Mouse (Mus musculus) CH12.LX (cell line): Measurements from ENCODE around the gene Arel1. TPM values are rescaled to one million over a fixed set of nuclear protein-coding genes. Genes with fewer than 3 reads are reported as not detected.

ENCODE experiments used
- DNase-seq: peaks from one replicate; pipeline ENCODE4 v3.0.0-alpha.2; 2013; ENCODE audit errors: extremely low read depth
- H3K27ac ChIP-seq: 2 replicates; pipeline ENCODE4 v1.5.1; 2012; ENCODE audit warnings: low read depth, mild to moderate bottlenecking, control low read depth, moderate library complexity; ENCODE audit not compliant: insufficient read depth
- H3K27me3 ChIP-seq: replicated peaks from 2 replicates; pipeline ENCODE3; 2012; ENCODE audit warnings: inconsistent platforms
- H3K36me3 ChIP-seq, 2 experiments: replicated peaks in 1 of 2; 2 replicates each; pipeline versions ENCODE3 to v1.6.1; 2012; ENCODE audit warnings: inconsistent platforms in 1 of 2, low read length in 1 of 2, mild to moderate bottlenecking in 1 of 2, mixed read lengths in 1 of 2, moderate library complexity in 1 of 2; ENCODE audit not compliant: control insufficient read depth in 1 of 2, insufficient read depth in 1 of 2
- H3K4me1 ChIP-seq, 2 experiments: 2 replicates each; pipeline ENCODE4 v1.6.1; 2012; ENCODE audit warnings: inconsistent platforms in 1 of 2, moderate library complexity in 1 of 2; ENCODE audit not compliant: insufficient read depth in 2 of 2, control insufficient read depth in 1 of 2
- H3K4me2 ChIP-seq: 2 replicates; pipeline ENCODE4 v1.6.1; 2012; ENCODE audit warnings: low read depth, mild to moderate bottlenecking, control low read depth; ENCODE audit not compliant: poor library complexity, insufficient read depth, severe bottlenecking
- H3K4me3 ChIP-seq, 3 experiments: fragments of 150-350 bp in 1 of 3; sonication (generic) in 1 of 3; replicated peaks in 1 of 3; 2 replicates each; pipeline versions ENCODE3 to v1.5.1; 2011 to 2012; ENCODE audit warnings: low read depth in 2 of 3, low read length in 2 of 3, mild to moderate bottlenecking in 2 of 3, moderate library complexity in 2 of 3, control low read depth in 1 of 3, improper control_type of control experiment in 1 of 3, inconsistent platforms in 1 of 3, mixed read lengths in 1 of 3; ENCODE audit not compliant: poor library complexity in 1 of 3
- H3K79me2 ChIP-seq: replicated peaks from 2 replicates; pipeline ENCODE4 v1.6.1; 2012; ENCODE audit warnings: mild to moderate bottlenecking, moderate library complexity; ENCODE audit not compliant: control insufficient read depth, poor library complexity, insufficient read depth, severe bottlenecking; ENCODE audit errors: extremely low read depth
- H3K9ac ChIP-seq: 2 replicates; pipeline ENCODE4 v1.6.1; 2012; ENCODE audit warnings: low read depth, mild to moderate bottlenecking, control low read depth, moderate library complexity; ENCODE audit not compliant: insufficient read depth
- H3K9me3 ChIP-seq: replicated peaks from 2 replicates; pipeline ENCODE3; 2012; ENCODE audit warnings: low read length, inconsistent platforms, mixed read lengths
- BHLHE40 ChIP-seq: IDR thresholded peaks from 2 replicates; pipeline ENCODE4 v1.6.1; 2011; ENCODE audit warnings: mild to moderate bottlenecking, low read depth, low read length, improper control_type of control experiment
- CHD1 ChIP-seq: IDR thresholded peaks from 2 replicates; pipeline ENCODE4 v1.6.1; 2012; ENCODE audit warnings: low read depth, low read length, improper control_type of control experiment, inconsistent platforms
- CHD2 ChIP-seq: IDR thresholded peaks from 2 replicates; pipeline ENCODE4 v1.6.1; 2011; ENCODE audit warnings: low read length, improper control_type of control experiment
- CTCF ChIP-seq, 2 experiments: IDR thresholded peaks in 1 of 2; conservative IDR thresholded peaks in 1 of 2; 2 replicates each; pipeline ENCODE4 v1.5.1; 2011 to 2012; ENCODE audit warnings: low read depth in 2 of 2, low read length in 2 of 2, improper control_type of control experiment in 1 of 2, inconsistent platforms in 1 of 2, mild to moderate bottlenecking in 1 of 2, moderate library complexity in 1 of 2
- ELF1 ChIP-seq: IDR thresholded peaks from 2 replicates; pipeline ENCODE4 v1.6.1; 2014; ENCODE audit warnings: low read depth, mild to moderate bottlenecking, inconsistent platforms, low read length, improper control_type of control experiment
- EP300 ChIP-seq: IDR thresholded peaks from 2 replicates; pipeline ENCODE4 v1.6.1; 2011; ENCODE audit warnings: low read length, improper control_type of control experiment
- ETS1 ChIP-seq: conservative IDR thresholded peaks from 2 replicates; pipeline ENCODE4 v1.6.1; 2012; ENCODE audit warnings: low read depth, mild to moderate bottlenecking, inconsistent platforms, low read length, improper control_type of control experiment, moderate library complexity
- GABPA ChIP-seq: IDR thresholded peaks from 2 replicates; pipeline ENCODE4 v1.6.1; 2012; ENCODE audit warnings: low read depth, low read length, improper control_type of control experiment, inconsistent platforms; ENCODE audit not compliant: insufficient replicate concordance
- HCFC1 ChIP-seq: IDR thresholded peaks from 2 replicates; pipeline ENCODE4 v1.6.1; 2012; ENCODE audit warnings: low read depth, mild to moderate bottlenecking, inconsistent platforms, low read length, improper control_type of control experiment
- IRF4 ChIP-seq: IDR thresholded peaks from 2 replicates; pipeline ENCODE4 v1.6.1; 2014; ENCODE audit warnings: low read depth, mild to moderate bottlenecking, inconsistent platforms, low read length, improper control_type of control experiment
- JUND ChIP-seq: conservative IDR thresholded peaks from 2 replicates; pipeline ENCODE4 v1.6.1; 2011; ENCODE audit warnings: low read depth, low read length, improper control_type of control experiment
- KAT2A ChIP-seq: IDR thresholded peaks from 2 replicates; pipeline ENCODE4 v1.6.1; 2012; ENCODE audit warnings: low read length, improper control_type of control experiment, inconsistent platforms; ENCODE audit not compliant: insufficient replicate concordance
- MEF2A ChIP-seq: IDR thresholded peaks from 2 replicates; pipeline ENCODE4 v1.6.1; 2014; ENCODE audit warnings: low read depth, mild to moderate bottlenecking, inconsistent platforms, low read length, improper control_type of control experiment, borderline replicate concordance
- MXI1 ChIP-seq: IDR thresholded peaks from 2 replicates; pipeline ENCODE4 v1.6.1; 2011; ENCODE audit warnings: mild to moderate bottlenecking, low read depth, low read length, improper control_type of control experiment
- PAX5 ChIP-seq: IDR thresholded peaks from 2 replicates; pipeline ENCODE4 v1.6.1; 2012; ENCODE audit warnings: low read length, inconsistent platforms, mixed read lengths
- POLR2AphosphoS2 ChIP-seq: IDR thresholded peaks from 2 replicates; pipeline ENCODE4 v1.6.1; 2011; ENCODE audit warnings: low read depth, low read length, improper control_type of control experiment
- TBP ChIP-seq: conservative IDR thresholded peaks from 2 replicates; pipeline ENCODE4 v1.6.1; 2011; ENCODE audit warnings: low read depth, low read length, improper control_type of control experiment
- TCF12 ChIP-seq: IDR thresholded peaks from 2 replicates; pipeline ENCODE4 v1.6.1; 2014; ENCODE audit warnings: low read depth, mild to moderate bottlenecking, inconsistent platforms, low read length, improper control_type of control experiment
- UBTF ChIP-seq: IDR thresholded peaks from 2 replicates; pipeline ENCODE4 v1.6.1; 2012; ENCODE audit warnings: low read depth, mild to moderate bottlenecking, inconsistent platforms, low read length, improper control_type of control experiment, moderate library complexity
- USF1 ChIP-seq: IDR thresholded peaks from 2 replicates; pipeline ENCODE4 v1.6.1; 2014; ENCODE audit warnings: low read depth, mild to moderate bottlenecking, inconsistent platforms, low read length, improper control_type of control experiment
- USF2 ChIP-seq: conservative IDR thresholded peaks from 2 replicates; pipeline ENCODE4 v1.6.1; 2011; ENCODE audit warnings: low read depth, low read length, improper control_type of control experiment
- ZC3H11A ChIP-seq: IDR thresholded peaks from 2 replicates; pipeline ENCODE4 v1.6.1; 2012; ENCODE audit warnings: low read depth, mild to moderate bottlenecking, inconsistent platforms, low read length, improper control_type of control experiment
- ZNF384 ChIP-seq: IDR thresholded peaks from 2 replicates; pipeline ENCODE4 v1.6.1; 2012; ENCODE audit warnings: low read depth, low read length, improper control_type of control experiment, inconsistent platforms
- dilution Hi-C: fragments of 300-500 bp; cut with MboI; formaldehyde crosslinking; loops from 2 replicates; pipeline ENCODE4 v1.14.3; 2020; ENCODE audit warnings: low sequenced_read_pairs; ENCODE audit not compliant: extremely low pct_unique_long_range_greater_than_20kb, extremely low pct_ligation_motif_present
- in situ Hi-C: fragments of 300-500 bp; cut with MboI; formaldehyde crosslinking; loops from 3 replicates; pipeline ENCODE4 v1.14.3; 2019; ENCODE audit warnings: low sequenced_read_pairs, low pct_ligation_motif_present, low pct_unique_long_range_greater_than_20kb, mixed read lengths
- polyA plus RNA-seq: library from polyadenylated mRNA; unstranded; fragments of >175 nt; gene quantifications from 2 replicates; pipeline ENCODE4 v1.2.1, GENCODE M21; 2012; ENCODE audit warnings: low read depth; ENCODE audit not compliant: insufficient read length
- total RNA-seq, 2 experiments: library from RNA; depleted of rRNA; stranded (reverse); fragments of 300-350 nt in 1 of 2; fragments of >200 nt in 1 of 2; gene quantifications; 2 replicates each; pipeline ENCODE4 v1.2.3; 2012 to 2014

Arel1 gene
- total and polyA plus RNA-seq, 3 experiments, result 16.9 to 22.5 (median 21.6) TPM

GRCm38 (mm10) chr12:84918809-84919208 is 51.9 kb downstream of the Arel1 start:
- dilution Hi-C loops, result no loop called here
- TF ChIP-seq CTCF (conservative IDR thresholded peaks at IDR 0.05 in 1 of 2, IDR thresholded peaks at IDR 0.05 in 1 of 2; ENCODE audit: low read depth in 2 of 2, low read length in 2 of 2) (no peak), KAT2A (no peak), IRF4 (no peak), JUND (no peak), ZNF384 (no peak), USF1 (no peak), TBP (no peak), TCF12 (no peak), BHLHE40 (no peak), HCFC1 (no peak), ELF1 (no peak), CHD2 (no peak), UBTF (no peak), MEF2A (no peak), GABPA (no peak)
- Histone ChIP-seq H3K9ac (no peak overlapping the region), H3K4me1 (peaks cover 3 to 36% of the 10 kb centered on the region in 2 experiments; a peak in 2 of 4 replicates), H3K27me3 (no peaks in the 10 kb centered on the region), H3K27ac (no peak overlapping the region), H3K36me3 (peaks cover 55 to 74% of the 10 kb centered on the region in 2 experiments), H3K4me2 (no peak overlapping the region), H3K79me2 (no peaks in the 10 kb centered on the region), H3K4me3 (no peak overlapping the region), H3K9me3 (no peaks in the 10 kb centered on the region)
- DNase-seq, result no peak
- in situ Hi-C loops, result no loop called here

DNA sequence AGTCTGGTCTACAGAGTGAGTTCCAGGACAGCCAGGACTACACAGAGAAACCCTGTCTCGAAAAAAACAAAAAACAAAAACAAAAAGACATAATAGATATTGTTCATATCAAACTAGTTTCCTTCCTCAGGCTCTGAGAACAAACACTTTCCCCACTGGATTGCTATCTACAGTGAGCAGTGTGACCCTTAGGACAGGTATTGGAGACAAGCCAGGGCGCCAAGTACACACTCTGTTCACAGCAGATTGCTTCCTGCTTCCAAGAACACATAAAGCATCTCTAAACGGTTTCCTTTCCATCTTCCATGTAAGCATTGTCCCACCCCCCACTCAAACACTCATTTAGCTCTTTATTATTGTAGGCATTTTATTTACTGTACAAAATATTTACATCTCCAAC is 52.9 kb downstream of the Arel1 start:
- Histone ChIP-seq H3K36me3 (peaks cover 48 to 70% of the 10 kb centered on the region in 2 experiments), H3K9ac (no peak overlapping the region), H3K27ac (no peak overlapping the region), H3K79me2 (no peaks in the 10 kb centered on the region), H3K9me3 (no peaks in the 10 kb centered on the region), H3K4me2 (no peak overlapping the region), H3K4me1 (peaks cover 6 to 45% of the 10 kb centered on the region in 2 experiments; a peak in 3 of 4 replicates), H3K4me3 (no peak overlapping the region), H3K27me3 (no peaks in the 10 kb centered on the region)
- dilution Hi-C loops, result no loop called here
- DNase-seq, result no peak
- in situ Hi-C loops, result no loop called here
- TF ChIP-seq MEF2A (no peak), ZNF384 (no peak), ETS1 (no peak), ZC3H11A (no peak), USF1 (no peak), UBTF (no peak), EP300 (no peak), JUND (no peak), CHD1 (no peak), MXI1 (no peak), PAX5 (no peak), TCF12 (no peak), USF2 (no peak), POLR2AphosphoS2 (no peak)
